Mouse (Mus musculus): Measurements from ENCODE around the gene Urm1. TPM values are rescaled to one million over a fixed set of nuclear protein-coding genes. Genes with fewer than 3 reads are reported as not detected.

The Urm1 gene
- 13.4 and 14.4 TPM in 2 replicates for polyA plus RNA-seq (2012; rRNA removed)

GRCm38 (mm10) chr2:29820025-29820817 is at the start of gene Urm1:
Urm1 (plus strand) TSS chr2:29820075.

GRCm38 (mm10) chr2:29787104-29787917 is 32.6 kb upstream of the Urm1 start, which contains the start of gene Coq4:
Coq4 (plus strand) TSS chr2:29787493.

GRCm38 (mm10) chr2:29787937-29788681 is 31.8 kb upstream of the Urm1 start, which contains the start of gene Trub2:
Trub2 (minus strand) TSS chr2:29788502.

GRCm38 (mm10) chr2:29802075-29802826 is 17.6 kb upstream of the Urm1 start, which contains the start of gene Slc27a4:
Slc27a4 (plus strand) TSS chr2:29802634.

GRCm38 (mm10) chr2:29868949-29869645 is 49.2 kb downstream of the Urm1 start, which contains the start of gene Cercam:
Cercam (plus strand) TSS chr2:29869164.

GRCm38 (mm10) chr2:29889066-29889944 is 69.4 kb downstream of the Urm1 start, which contains the start of gene Odf2:
Odf2 (plus strand) TSS chr2:29889221.

Other genes with a start within 250 kb of the Urm1 start
- 8.9 and 10.2 TPM in 2 replicates for gene Rapgef1, start 200.4 kb upstream of the Urm1 start, polyA plus RNA-seq (2012; rRNA removed)
- gene Gm13420, start 68.4 kb upstream of the Urm1 start, polyA plus RNA-seq (2012; rRNA removed), result 0.45 and 0.77 TPM in 2 replicates
- not detected in 2 replicates for gene Gm13547, start 60.8 kb upstream of the Urm1 start, polyA plus RNA-seq (2012; rRNA removed)
- gene Coq4, start 32.6 kb upstream of the Urm1 start, polyA plus RNA-seq (2012; rRNA removed), result 9.4 and 9.7 TPM in 2 replicates
- 9.4 and 10.8 TPM in 2 replicates for gene Trub2, start 31.6 kb upstream of the Urm1 start, polyA plus RNA-seq (2012; rRNA removed)
- gene Slc27a4, start 17.4 kb upstream of the Urm1 start, polyA plus RNA-seq (2012; rRNA removed), result 6.7 and 7.1 TPM in 2 replicates
- gene Cercam, start 49.1 kb downstream of the Urm1 start, polyA plus RNA-seq (2012; rRNA removed), result 7.1 and 9.2 TPM in 2 replicates
- gene Odf2, start 69.1 kb downstream of the Urm1 start, polyA plus RNA-seq (2012; rRNA removed), result 13.0 and 18.6 TPM in 2 replicates
- 8.3 and 9.8 TPM in 2 replicates for gene Gle1, start 115.4 kb downstream of the Urm1 start, polyA plus RNA-seq (2012; rRNA removed)
- gene Sptan1, start 145.5 kb downstream of the Urm1 start, polyA plus RNA-seq (2012; rRNA removed), result 34.7 and 35.9 TPM in 2 replicates
- 5.3 and 5.4 TPM in 2 replicates for gene Wdr34, start 228.8 kb downstream of the Urm1 start, polyA plus RNA-seq (2012; rRNA removed)
- 100 and 111 TPM in 2 replicates for gene Set, start 237.3 kb downstream of the Urm1 start, polyA plus RNA-seq (2012; rRNA removed)

All from liver, embryonic 18 days (tissue).